Mouse (Mus musculus): Measurements from ENCODE around the gene Mthfsd. TPM values are rescaled to one million over a fixed set of nuclear protein-coding genes. Genes with fewer than 3 reads are reported as not detected.
"Not testable (repeated sequence)": the region's sequence is repeated elsewhere in the genome, so short reads cannot be mapped to it uniquely, and the experiment has no call there.

Gene Mthfsd
- 10 to 100 TPM; 17.1 to 32.0 (median 20.7) TPM for polyA plus RNA-seq (2017; shearing (Covaris generic))

GRCm38 (mm10) chr8:121107668-121108656, at the start of gene Mthfsd:
Mthfsd (minus strand) TSS chr8:121108392.
- peak; percentile 92 for ATAC-seq

DNA sequence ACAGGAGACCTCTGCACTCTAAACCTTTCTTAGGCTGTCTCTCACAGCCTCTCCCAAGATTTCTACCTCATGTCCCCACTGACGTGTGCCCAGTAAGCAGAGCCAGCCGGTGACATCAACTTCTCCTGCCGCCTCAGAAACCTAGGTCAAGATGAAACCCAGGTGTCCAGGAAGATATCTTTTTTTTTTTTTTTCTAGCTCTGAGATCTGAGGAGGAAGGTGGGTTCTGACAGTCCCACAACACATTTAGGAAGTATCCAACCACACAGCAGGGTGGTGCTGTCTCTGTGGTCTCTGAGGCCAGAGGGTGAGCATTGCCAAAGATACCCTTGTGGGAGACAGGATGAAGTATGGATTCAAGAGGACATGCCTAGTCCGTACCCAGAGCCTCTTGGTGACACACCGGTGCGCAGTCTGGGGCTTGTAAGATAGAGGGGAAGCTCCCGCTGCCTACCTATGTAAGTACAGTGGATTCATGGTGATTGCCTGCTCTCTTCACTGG, 48.8 kb upstream of the Mthfsd start:
- no peak for ATAC-seq

- ATAC-seq = no peak
Measured at GRCm38 (mm10) chr8:121152394-121152793, 44.2 kb upstream of the Mthfsd start.

DNA sequence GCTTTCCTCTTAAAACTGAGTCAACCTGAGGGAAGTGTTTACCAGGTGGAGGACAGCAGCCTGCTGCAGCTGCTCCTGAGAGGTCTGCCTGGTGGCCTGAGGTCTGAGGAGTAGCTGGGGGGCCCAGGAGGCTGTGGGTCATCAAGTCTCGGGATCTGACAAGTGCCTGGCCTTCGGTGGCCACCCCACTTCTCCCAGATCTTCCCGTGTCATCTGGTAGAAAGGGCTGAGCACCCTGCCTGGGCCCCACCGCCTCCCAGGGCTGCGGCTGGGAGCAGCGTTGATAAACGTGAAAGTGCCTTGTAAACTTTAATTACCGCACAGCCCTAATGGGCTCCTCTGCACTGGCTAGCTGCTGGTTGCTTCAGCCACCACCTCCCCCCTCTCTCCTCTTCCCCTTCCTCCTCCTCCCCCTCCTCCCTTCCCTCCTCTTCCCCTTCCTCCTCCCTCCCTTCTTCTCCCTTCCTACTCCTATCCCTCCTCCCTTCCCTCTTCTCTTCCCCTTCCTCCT, 40.4 kb upstream of the Mthfsd start:
- no peak for ATAC-seq

- ATAC-seq = not testable (repeated sequence)
Measured at GRCm38 (mm10) chr8:121145457-121146134, 37.4 kb upstream of the Mthfsd start.

DNA sequence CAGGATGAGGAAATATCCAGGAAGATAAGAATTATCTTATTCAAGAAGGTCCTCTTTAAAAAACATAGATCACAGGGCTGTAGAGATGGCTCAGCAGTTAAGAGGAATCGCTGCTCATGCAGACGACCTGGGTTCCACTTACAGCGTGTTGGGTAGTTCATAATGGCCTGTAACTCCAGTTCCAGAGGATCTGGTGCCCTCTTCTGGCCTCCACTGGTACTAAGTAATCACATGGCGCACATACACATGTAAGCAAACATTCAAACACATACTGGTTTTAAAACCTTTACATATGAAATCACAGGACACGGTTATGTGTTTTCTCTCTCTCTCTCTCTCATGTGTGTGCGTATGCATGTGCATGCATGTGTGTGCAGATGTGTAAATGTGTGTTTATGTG, 28.7 kb upstream of the Mthfsd start:
- ATAC-seq = no peak

DNA sequence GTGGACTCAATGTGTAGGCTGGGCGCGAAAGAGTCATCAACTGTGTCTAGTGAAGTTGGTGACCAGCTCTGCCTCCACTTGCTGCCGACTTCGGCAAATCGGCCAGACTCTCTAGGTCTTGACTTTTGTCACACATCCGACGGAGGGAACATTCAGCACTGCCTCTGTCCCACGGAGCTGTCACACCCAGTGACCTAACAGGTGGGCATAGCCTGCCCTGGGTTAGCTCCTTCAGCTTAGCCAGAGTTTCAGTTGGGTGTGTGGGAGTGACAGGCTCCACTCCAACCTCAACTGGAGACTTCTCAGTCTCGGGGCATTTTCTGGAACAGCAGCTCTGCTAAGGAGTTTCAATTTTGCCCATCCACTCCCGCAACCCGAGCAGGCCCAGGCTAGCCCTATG, 26.3 kb upstream of the Mthfsd start:
- ATAC-seq = no peak

DNA sequence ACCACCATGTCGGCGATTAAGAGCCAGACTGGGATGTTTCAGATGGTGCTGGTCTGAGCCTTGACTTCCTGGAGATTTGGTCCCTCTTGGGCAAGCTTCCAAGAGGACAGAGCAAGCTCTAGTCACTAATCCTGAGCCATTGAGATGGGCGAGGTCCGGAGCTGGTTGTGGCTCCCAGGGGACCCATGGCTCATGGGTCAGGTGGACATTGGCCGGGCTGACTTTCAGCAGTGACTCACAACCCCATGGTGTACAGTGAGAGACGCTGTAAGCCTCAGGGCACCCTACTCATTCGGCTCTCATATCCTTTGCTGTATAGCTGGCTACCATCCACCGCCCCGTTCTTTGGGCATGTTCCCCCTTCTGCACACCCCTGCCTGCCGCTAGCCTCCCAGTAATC, 25.9 kb upstream of the Mthfsd start:
- no peak for ATAC-seq

DNA sequence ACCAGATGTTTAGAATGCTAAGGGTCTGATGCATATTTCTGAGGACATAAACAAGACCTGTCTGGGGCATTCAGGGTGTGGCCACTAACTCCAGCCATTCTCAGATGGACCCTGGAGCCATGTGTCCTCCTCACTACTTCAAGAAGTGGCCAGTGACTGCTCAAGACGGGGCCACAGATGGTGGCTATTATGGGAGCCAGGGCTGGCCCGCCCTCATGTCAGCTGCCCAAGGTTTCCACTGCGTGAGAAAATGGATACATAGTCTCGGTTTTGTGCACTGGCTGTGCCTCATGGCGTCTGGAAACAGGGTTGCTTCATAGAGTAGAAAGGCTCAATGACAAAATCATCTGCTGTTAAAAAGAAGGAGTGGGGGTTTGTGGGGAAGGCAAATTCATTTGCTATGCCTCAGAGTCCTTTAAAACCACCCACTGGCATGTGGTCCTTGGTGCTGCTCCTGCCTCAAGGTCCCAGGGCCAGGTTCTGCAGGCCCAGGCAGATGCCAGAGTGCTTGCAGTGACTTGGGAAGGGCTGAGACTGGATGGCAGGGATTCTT, 24.8 kb upstream of the Mthfsd start:
- no peak for ATAC-seq

- no peak for ATAC-seq
Measured at GRCm38 (mm10) chr8:121130522-121130921, 22.3 kb upstream of the Mthfsd start.

- no peak for ATAC-seq
Measured at GRCm38 (mm10) chr8:121129265-121129940, 21.2 kb upstream of the Mthfsd start.

GRCm38 (mm10) chr8:121128531-121129264, 20.5 kb upstream of the Mthfsd start:
- ATAC-seq = no peak

- no peak for ATAC-seq
Measured at GRCm38 (mm10) chr8:121127756-121128375, 19.7 kb upstream of the Mthfsd start, which contains the start of gene Foxl1. Foxl1 (plus strand) TSS chr8:121127940.

GRCm38 (mm10) chr8:121127291-121127701, 19.1 kb upstream of the Mthfsd start:
- no peak for ATAC-seq

GRCm38 (mm10) chr8:121126694-121127093, 18.5 kb upstream of the Mthfsd start:
- no peak for ATAC-seq

GRCm38 (mm10) chr8:121126191-121126590, 18.0 kb upstream of the Mthfsd start:
- ATAC-seq = no peak

DNA sequence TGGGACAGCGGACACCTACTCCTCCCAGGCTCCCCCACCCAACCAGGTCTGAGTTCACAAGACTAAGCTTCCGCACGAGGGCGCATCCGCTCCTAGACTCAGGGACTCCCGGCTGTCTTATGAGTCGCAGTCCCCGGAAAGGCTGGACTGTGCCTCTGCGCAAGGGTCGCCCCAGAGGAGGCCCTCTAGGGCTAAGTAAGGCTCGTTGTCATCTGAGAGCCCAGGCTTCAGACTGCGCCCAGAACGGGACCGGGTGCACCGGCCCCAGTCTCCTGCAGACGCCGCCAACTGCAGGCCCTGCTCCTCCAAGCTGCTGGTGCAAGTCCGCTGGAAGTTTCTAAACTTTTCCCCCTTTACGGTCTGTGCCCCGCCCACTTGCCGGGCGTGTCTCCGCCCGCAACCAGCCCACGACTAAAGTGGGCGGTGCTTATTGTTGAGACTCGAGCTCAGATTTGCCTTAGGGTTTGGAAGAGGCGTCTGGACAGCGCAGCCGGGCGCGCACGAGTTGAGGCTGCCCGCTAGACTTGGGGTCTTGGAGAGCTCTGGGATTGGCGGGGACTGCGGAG, 17.2 kb upstream of the Mthfsd start:
- ATAC-seq = no peak

- ATAC-seq = no peak
Measured at GRCm38 (mm10) chr8:121124547-121125239, 16.5 kb upstream of the Mthfsd start.

DNA sequence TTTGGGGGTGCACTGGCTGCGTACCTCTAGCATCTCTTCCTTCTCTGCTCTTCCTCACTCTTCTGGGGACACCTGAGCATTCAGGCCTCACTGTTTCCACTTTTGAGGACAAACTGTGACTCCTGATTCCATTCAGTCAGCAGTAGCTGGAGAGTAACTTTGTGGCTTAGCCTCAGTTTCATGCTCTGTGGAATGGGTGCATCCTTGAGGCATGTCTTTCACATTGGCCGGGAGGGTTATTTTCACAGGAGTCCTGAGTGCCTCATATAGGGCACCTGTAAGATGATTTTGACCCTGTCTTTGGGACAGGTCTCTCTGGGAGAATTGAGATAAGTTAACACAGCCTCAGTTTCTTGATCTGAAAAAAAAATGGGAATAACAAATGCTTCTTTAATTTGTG, 14.9 kb upstream of the Mthfsd start:
- no peak for ATAC-seq

DNA sequence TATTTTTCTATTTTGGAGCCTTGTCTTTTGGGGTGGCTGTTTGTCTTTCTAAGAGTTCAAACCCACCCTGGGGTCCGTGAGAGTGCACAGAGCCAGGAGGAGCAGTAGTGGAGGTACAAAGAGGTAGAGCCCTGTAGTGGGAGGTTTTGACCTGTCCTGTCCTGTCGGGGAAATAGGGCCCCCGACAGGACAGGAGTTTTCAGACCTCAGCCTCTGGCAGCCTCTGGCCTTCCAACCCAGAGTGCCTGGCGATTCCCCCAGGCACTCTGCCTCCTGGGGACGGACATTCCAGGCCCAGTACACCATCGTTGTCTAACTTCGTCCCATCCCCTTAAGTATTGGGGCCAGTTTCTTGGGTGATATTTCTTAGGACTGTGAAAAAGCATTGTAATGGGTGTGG, 14.2 kb upstream of the Mthfsd start:
- no peak for ATAC-seq

Measured in inflammation-experienced regulatory T-cells, adult 6 months (primary cell).